In genomic region chr1:190001084-190001483, GRCm38 (mm10) we compare ENCODE assay signal across 15 mouse cellular contexts.
"Had no signal": no experiment of that assay in that cellular context is flagged by ENCODE, and none has a peak within 500 bp of the region (broad histone marks: within the 10 kb centered on the region; RNA-seq: fewer than 3 reads in every experiment).

No protein-coding gene starts in this region.

- DNase-seq: layer of hippocampus, postnatal 36 days; liver, embryonic 13.5 days; lung, adult 2 months; lung, postnatal 14 days; lung, postnatal 4 days; midbrain, embryonic 14.5 days; retina, postnatal 1 day; right cerebral cortex, postnatal 25 days; spleen, adult 18-20 months; thymus, postnatal 25 days had no signal

- H3K4me2 ChIP-seq: hindbrain, embryonic 15.5 days; liver, embryonic 13.5 days; neural tube, embryonic 13.5 days; stomach, embryonic 15.5 days had no signal

- H3K36me3 ChIP-seq: hindbrain, embryonic 15.5 days; liver, embryonic 13.5 days; neural tube, embryonic 13.5 days; stomach, embryonic 15.5 days had no signal

- H3K9ac ChIP-seq: hindbrain, embryonic 15.5 days; liver, embryonic 13.5 days; neural tube, embryonic 13.5 days; stomach, embryonic 15.5 days had no signal

- H3K27ac ChIP-seq: hindbrain, embryonic 15.5 days; left cerebral cortex, adult 2 months; liver, embryonic 13.5 days; neural tube, embryonic 13.5 days; stomach, embryonic 15.5 days had no signal

- H3K4me3 ChIP-seq: hindbrain, embryonic 15.5 days; left cerebral cortex, adult 2 months; liver, embryonic 13.5 days; neural tube, embryonic 13.5 days; stomach, embryonic 15.5 days had no signal

- ATAC-seq: intestine, postnatal 0 days had no signal

- H3K27me3 ChIP-seq: hindbrain, embryonic 15.5 days; liver, embryonic 13.5 days; neural tube, embryonic 13.5 days; stomach, embryonic 15.5 days had no signal

- H3K9me3 ChIP-seq: hindbrain, embryonic 15.5 days; liver, embryonic 13.5 days; neural tube, embryonic 13.5 days; stomach, embryonic 15.5 days had no signal

- H3K4me1 ChIP-seq: hindbrain, embryonic 15.5 days; liver, embryonic 13.5 days; neural tube, embryonic 13.5 days; stomach, embryonic 15.5 days had no signal
